Mouse (Mus musculus) kidney, postnatal 4 days (tissue): Measurements from ENCODE around the gene S100b.

Experiments
- DNase-seq, 2 experiments: peaks; one replicate each; pipeline ENCODE4 v3.0.0; 2021; ENCODE audit warnings: mixed read lengths in 2 of 2

S100b gene

DNA sequence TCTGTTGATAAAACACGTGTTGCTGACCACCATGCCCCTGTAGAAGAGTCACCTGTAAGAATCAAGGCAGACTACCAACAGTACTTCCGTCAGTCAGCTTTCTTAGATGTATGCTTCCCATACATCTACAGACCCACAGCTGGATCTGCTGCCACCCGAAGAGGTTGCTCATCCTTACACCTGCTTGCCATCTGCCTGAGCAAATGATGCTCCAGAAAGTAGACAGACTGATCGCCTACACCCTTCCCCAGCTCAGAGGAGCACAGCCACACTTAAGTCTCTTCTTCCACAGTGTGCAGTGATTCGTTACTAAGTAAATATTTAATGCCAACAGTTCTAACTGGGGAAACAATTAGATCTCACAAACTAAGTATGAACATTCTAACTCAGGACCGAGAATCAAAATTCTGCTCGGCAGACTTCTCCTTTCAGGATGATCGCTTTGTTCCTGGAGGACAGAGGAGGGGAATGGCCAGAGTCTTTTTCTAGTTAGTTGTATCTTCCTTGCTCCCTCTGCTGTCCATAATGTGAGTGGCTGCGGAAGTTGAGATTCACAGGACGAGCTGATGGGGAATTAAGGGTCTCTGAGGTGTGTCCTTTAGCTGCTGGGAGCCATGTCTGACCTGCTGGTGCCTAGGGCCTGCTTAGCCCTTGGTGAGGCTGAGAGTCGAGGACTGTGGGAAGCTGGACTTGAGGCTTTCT, 6.9 kb downstream of the S100b start:
- peak; percentile 44 to 57 for DNase-seq

DNA sequence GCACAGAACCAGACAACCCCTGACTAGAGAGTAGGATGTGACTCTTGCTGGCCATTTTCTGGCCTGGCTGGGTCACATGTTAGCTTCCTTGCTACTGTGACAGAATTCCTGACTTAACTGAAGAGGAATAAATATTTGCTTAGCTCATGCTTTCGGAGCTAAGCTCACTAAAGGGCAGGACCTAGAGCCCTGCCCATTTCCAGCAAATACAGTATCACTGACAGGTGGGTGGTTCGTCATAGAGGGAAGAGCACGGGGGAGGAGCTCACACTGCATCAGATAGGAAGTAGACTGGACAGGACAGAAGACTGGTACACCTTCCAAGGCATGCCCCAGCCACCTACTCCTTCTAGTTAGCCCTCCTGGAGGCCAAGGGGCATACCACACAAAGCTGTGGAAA, 7.8 kb downstream of the S100b start:
- no peak for DNase-seq

DNA sequence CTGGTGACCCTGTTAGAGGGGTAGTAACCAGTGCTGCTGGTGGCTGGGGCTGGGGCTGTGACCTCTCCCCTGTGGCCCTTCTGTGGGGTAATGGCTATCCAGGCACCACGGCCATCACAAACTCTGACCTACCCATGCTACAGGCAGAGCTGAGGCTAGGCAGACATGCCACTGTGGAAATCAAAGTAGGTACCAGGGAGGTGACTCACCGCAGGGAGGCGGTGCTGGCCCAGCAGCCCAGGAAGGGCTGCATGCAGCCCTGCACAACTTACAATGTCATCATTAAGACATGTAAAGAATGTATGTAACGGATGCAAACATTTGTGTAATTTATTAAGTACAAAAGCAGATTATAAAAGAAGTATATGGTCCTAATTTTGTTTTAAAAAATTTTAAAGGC, 8.8 kb downstream of the S100b start:
- DNase-seq = no peak

DNA sequence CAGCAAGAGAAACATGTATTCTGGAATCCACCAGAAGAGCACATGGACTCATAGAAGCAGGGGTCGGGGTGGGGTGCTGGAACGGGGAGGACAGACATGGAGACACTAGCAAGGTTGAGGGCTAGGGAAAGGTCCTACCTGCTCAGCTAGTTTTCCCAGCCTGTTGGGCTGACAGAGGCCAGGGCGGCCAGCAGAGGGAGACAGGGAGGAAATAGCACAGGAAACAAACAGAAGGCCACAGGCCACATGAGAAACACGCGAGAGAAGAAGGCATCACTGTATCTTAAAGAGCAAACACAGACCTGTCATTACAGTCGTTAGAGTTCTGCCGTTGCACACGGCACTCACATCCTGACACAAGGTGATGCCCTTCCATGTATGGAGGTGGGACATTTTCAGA, 17.6 kb downstream of the S100b start:
- peak; percentile 67 to 74 for DNase-seq

DNA sequence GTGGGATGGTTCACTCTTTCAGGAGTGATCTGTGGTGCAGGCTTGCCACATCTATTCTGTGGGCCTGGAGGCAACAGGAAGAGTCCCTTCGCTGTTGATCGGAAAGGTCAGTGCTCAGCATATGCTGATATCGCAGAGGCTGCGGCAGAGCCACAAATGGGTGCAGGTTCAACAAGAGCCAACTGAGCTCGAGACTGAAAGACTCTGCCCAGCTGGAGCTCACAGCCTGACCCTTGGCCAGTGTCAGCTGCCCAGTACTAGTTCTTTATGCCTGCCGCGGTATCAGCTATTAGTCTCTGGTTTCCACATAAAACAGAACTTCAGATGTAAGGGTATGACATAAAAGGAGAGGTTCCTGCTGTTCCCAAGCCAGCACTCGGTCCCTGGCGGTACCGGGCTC, 21.6 kb downstream of the S100b start:
- DNase-seq = no peak

DNA sequence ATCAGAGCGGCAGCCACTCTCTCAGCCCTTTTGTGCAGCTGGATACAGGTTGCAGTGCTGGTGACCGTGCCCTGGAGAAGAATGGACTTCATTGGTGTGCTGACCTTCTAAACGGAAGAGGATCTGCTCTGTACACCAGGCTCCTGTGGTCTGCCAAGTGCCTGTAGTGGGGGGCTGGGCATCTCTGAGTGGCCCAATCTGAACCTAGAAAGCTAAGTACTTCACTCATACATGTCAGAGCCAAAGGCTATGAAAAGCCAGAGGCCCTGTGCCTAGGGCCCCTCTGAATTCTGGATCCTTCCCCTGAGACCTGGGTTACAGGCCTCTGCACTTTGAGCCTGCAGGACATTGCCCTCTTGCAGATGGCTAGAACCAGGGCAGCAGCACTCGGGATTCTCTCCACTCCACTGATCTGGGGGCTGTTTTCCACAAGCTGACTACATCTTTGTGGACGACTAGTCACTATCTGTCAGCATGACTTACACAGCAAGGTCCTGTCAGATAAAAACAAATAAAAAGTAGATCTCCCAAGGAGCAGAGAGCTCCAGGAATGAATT, 25.0 kb downstream of the S100b start:
- no peak for DNase-seq

DNA sequence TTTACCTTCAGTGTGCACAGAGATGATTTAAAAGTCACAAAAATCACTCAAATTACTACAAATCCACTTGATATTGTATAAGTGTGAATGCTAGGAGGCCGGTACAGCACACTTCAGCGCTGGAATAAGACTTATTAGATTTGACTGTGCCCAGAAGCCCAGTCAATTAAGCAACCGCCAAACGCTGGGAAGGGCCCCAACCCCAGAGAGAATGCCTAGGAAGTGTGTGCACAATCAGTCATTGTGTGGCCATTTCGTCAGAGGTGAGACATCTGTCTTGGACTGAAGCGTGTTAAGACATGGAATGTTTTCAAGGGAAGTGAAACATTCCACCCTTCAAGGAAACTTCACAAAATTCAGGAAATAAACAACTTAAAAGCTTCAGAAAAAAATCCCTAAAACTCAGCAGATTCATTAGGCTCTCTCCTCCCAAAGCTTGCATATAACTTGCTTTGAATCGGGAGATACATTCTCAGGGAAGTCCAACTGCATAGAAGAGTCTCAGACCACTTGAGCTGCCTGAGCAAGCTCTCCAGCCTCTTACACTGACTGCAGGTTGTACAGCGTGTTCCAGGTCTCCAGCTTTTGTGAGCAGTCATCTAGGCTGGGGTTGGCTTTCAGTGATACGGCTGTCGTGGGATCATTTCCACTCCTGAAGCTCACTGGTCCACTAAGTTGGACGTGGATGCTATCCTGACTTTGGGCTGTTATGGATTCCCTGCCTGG, 34.8 kb downstream of the S100b start:
- DNase-seq = no peak

DNA sequence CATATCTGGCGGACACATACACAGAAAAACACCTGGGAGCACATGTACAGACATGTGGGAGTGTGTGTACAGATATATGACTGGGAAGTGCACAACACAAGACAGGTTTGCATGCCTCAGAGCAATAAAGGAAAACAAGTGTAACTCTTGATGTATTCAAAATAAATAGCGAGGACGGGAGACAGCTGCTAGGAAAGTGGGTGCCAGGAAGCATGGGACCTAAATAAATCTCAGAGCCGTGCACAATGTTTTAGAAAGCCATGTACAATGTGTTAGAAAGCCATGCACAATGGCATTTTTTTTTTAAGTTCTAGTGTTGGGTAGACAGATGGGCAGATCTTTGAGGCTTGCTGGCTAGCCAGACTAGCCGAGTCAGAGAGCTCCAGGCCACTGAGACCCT, 35.4 kb downstream of the S100b start:
- no peak for DNase-seq

DNA sequence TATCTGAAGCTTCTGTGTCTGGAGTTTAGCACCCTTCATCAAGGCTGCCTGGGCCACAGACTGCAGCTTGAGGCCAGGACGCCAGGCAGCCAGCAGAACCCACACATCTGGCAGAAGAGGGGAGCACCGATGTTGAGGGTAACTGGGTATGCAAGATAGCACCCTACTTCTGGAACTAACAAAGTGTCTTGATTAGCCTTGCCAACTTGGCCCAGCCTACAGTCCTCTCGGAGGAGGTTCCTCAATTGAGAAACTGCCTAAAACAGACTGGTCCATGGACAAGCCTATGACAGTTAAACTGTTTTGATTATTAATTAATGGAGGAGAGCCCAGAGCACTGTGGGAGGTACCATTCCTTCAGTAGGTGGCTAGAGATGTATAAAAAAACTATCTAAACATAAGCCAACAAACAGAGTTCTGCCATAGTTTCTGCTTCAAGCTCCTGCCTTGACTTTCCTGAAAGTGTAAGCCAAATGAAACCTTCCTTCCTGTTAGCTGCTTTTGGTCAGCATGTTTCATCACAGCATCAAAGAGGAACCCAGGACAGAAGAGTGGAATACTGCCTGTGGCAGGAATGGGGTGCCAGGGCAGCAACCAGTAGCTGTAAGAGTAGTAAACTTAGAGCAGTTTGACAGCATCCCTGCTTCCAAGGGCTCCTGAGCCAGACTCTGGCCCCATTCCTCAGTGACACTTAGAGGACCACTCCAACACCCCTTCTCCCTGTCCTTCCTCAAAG, 36.5 kb downstream of the S100b start:
- no peak for DNase-seq

DNA sequence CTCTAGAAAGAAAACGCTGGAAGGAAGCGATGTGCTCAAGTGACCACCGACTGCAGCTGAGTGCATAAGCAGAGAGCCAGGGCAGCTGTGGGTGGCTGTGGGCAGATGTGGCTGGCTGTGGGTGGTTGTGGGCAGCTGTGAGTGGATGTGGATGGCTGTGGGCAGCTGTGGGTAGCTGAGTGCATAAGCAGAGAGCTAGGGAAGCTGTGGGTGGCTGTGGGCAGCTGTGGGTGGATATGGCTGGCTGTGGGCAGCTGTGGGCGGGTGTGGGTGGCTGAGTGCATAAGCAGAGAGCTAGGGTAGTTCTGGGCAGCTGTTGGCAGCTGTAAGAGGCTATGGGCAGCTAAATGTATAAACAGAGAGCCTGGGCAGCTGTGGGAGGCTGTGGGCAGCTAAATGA, 39.6 kb downstream of the S100b start:
- peak; percentile 18 to 29 for DNase-seq

DNA sequence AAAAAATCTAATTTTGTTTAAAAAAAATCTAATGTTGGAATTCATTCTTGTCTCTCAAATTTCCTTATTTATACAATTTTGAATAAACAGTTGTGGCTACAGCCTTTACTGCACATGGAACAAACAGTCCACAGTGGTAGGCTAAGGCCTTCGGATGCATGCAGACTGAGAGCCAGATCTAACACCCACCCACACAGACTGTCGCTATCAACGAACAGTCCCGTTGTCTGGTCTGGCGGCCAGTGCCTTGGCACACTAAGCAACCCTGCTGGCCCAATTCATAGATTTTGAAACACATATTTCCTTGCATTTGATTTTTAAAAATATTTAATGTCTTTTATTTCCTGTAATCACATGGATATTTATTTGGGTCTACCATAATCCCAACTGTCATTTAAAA, 46.5 kb downstream of the S100b start:
- DNase-seq = no peak

DNA sequence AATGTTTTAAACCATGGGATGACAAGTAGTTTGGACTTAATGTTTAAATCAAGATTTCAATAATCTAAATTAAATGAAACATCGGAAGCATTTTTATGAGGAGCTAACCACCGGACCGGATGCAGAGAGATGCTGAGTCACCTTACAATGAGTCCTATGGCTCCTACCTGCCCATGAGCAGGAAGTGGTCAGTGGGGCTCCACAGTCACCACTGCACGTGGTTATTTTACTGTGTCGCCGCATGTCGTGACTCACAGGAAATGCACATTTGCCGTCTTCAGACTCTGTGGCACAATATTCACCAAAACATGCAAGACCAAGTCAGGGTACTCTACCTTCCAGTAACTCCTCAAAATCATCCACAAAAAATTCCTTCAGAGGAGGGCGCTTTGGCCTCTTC, 53.1 kb downstream of the S100b start:
- DNase-seq = no peak
